Mouse (Mus musculus) liver, embryonic 14.5 days (tissue): Measurements from ENCODE around the gene Ngfr. TPM values are rescaled to one million over a fixed set of nuclear protein-coding genes. Genes with fewer than 3 reads are reported as not detected.

Experiments
- ATAC-seq: fragments of 200-750 bp; cut with Nextera tagmentation; 2 replicates; pipeline ENCODE4 v1.8.0; 2017; ENCODE audit warnings: moderate number of reproducible peaks, mild to moderate bottlenecking, moderate library complexity; ENCODE audit not compliant: insufficient read depth
- DNase-seq, 3 experiments: peaks; one replicate each; pipeline ENCODE4 v3.0.0-alpha.2; 2012 to 2013; ENCODE audit warnings: low read depth in 3 of 3, low spot score in 3 of 3
- H3K27ac ChIP-seq: fragments of 300-500 bp; sonication (generic); 2 replicates; pipeline ENCODE4 v1.5.1; 2014; ENCODE audit warnings: moderate library complexity, mild to moderate bottlenecking, control low read depth, inconsistent platforms
- H3K27me3 ChIP-seq: fragments of 300-500 bp; sonication (generic); 2 replicates; pipeline ENCODE4 v1.6.1; 2014; ENCODE audit warnings: mild to moderate bottlenecking, low read length, moderate library complexity; ENCODE audit not compliant: control insufficient read depth, insufficient read depth
- H3K36me3 ChIP-seq: fragments of 300-500 bp; sonication (generic); replicated peaks from 2 replicates; pipeline ENCODE4 v1.6.1; 2014; ENCODE audit warnings: low read depth; ENCODE audit not compliant: control insufficient read depth, insufficient read depth
- H3K4me1 ChIP-seq, 2 experiments: fragments of 200-500 bp in 1 of 2; fragments of 300-500 bp in 1 of 2; sonication (generic) in 1 of 2; replicated peaks; 2 replicates each; pipeline ENCODE4 v1.6.1; 2012 to 2014; ENCODE audit warnings: antibody characterized with exemption in 1 of 2, inconsistent platforms in 1 of 2, low read length in 1 of 2; ENCODE audit not compliant: control insufficient read depth in 2 of 2, insufficient read depth in 2 of 2
- H3K4me2 ChIP-seq: fragments of 300-500 bp; sonication (generic); 2 replicates; pipeline ENCODE4 v1.6.1; 2014; ENCODE audit warnings: low read depth, mild to moderate bottlenecking, control low read depth, moderate library complexity
- H3K4me3 ChIP-seq, 2 experiments: fragments of 200-500 bp in 1 of 2; fragments of 300-500 bp in 1 of 2; sonication (generic) in 1 of 2; 2 replicates each; pipeline ENCODE4 v1.5.1; 2012 to 2014; ENCODE audit warnings: low read depth in 2 of 2, low read length in 2 of 2, mild to moderate bottlenecking in 2 of 2, control low read depth in 1 of 2, inconsistent platforms in 1 of 2, moderate library complexity in 1 of 2; ENCODE audit not compliant: insufficient read depth in 1 of 2
- H3K9ac ChIP-seq: fragments of 300-500 bp; sonication (generic); replicated peaks from 2 replicates; pipeline ENCODE4 v1.6.1; 2014; ENCODE audit warnings: mild to moderate bottlenecking, control low read depth, moderate library complexity
- H3K9me3 ChIP-seq: fragments of 300-500 bp; sonication (generic); 2 replicates; pipeline ENCODE4 v1.6.1; 2016; ENCODE audit warnings: low read length, mixed read lengths; ENCODE audit not compliant: control insufficient read depth
- CTCF ChIP-seq: IDR thresholded peaks from 2 replicates; pipeline ENCODE4 v1.5.1; 2016; ENCODE audit warnings: antibody characterized with exemption, low read depth, control low read depth
- EP300 ChIP-seq: IDR thresholded peaks from 2 replicates; pipeline ENCODE4 v1.6.1; 2016; ENCODE audit warnings: antibody characterized with exemption, low read depth
- WGBS: fragments of 180-500 bp; shearing (Covaris S2); extraction: QIAGEN DNeasy Blood & Tissue Kit; methylation state at CpG from one replicate; pipeline ENCODE4 v1.1.7; 2014; ENCODE audit not compliant: insufficient replicate concordance; 5-methylcytosine and 5-hydroxymethylcytosine counted together
- polyA plus RNA-seq, 2 experiments: library from polyadenylated mRNA; depleted of rRNA in 1 of 2; stranded (reverse) in 1 of 2; unstranded in 1 of 2; fragments of >200 nt; fragmentation: Nextera tagmentation in 1 of 2; extraction: Ambion mirVana in 1 of 2; gene quantifications; 2 replicates each; pipeline versions ENCODE4 v1.2.1 to v1.2.3; 2012 to 2014

Gene Ngfr
- polyA plus RNA-seq, 2 experiments = 1.2 to 2.1 TPM

- Histone ChIP-seq H3K36me3 (no peaks in the 10 kb centered on the region), H3K4me1 (no peaks in the 10 kb centered on the region), H3K27me3 (no peaks in the 10 kb centered on the region; the same call in 1 of the 2 replicates), H3K27ac (no peak overlapping the region), H3K4me2 (no peak overlapping the region), H3K9me3 (no peaks in the 10 kb centered on the region), H3K4me3 (no peak overlapping the region), H3K9ac (no peak overlapping the region)
- no peak for DNase-seq
- ATAC-seq = no peak
- WGBS = 45% methylated on average over 25 of the region's 25 CpGs
- TF ChIP-seq EP300 (no peak), CTCF (0 out of 2 replicates have a peak, but pooled peaks have one; percentile 22)
Observed at GRCm38 (mm10) chr11:95570827-95571619, 16.5 kb downstream of the Ngfr start.

DNA sequence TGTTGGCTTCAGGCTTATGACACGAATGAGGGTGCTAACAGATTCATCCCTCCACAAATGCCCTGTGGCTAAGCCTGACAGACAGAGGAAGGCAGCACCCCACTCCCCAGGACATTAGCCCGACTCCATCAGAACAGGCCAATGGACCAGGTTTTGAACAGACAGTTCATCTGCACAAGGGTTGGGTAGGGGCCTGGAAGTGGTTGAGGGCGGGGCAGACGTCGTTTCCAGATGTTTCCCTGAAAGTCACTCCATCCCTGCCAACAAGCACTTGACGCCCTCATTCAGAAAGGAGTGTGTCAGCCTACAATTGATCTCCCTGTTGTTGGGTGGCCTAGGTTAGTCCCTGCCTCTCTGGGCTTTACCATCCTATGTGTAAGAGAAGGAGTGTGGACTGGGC, 17.6 kb downstream of the Ngfr start:
- no peak overlapping the region for H3K9ac ChIP-seq
- H3K4me3 ChIP-seq = no peak overlapping the region
- H3K4me1 ChIP-seq = no peaks in the 10 kb centered on the region
- TF ChIP-seq CTCF (no peak), EP300 (no peak)
- H3K4me2 ChIP-seq = no peak overlapping the region
- H3K9me3 ChIP-seq = no peaks in the 10 kb centered on the region
- H3K27ac ChIP-seq = no peak overlapping the region
- 49% methylated on average over 6 of the region's 6 CpGs for WGBS
- ATAC-seq (no peak), DNase-seq (no peak)
- H3K27me3 ChIP-seq = no peaks in the 10 kb centered on the region; the same call in 1 of the 2 replicates
- no peaks in the 10 kb centered on the region for H3K36me3 ChIP-seq

DNA sequence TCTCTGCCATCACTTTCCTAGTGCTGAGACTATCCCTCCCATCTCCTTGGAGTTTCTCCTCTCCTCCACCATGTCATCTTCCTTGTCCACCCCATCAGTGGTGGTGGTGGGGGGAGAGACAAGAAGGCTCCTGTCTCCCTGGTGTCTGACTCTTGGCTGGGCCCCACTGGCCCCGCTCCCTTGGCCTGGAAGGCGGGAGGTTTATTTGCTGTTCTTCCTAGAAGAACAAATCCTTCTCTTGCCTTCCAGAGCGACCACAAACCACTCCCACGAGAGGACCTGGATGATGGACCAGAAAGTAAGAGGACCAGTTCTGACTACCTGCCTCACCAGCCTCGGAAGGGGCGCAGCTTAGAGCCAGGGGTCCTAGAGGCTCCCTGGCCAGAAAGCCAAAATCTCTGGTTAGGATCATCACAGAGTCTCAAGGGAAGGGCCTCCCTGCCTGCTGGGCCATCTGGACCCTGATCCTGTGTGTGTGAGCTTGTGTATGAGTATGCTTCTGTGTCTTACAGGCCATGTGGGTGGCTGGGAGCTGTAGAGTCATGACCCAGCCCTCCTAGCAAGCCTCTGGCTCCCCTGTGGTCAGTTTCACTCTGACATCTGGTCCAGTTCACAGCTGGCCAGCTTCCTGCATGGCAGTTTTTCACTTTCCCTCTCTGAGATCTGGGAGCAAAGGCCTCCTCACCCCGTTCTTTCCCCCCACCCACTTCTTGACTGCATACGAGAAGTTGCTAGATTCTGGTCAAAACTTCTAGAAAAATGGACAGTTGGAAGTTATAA, 19.4 kb downstream of the Ngfr start:
- TF ChIP-seq EP300 = no peak
- TF ChIP-seq CTCF = no peak
- Histone ChIP-seq H3K4me1 (no peaks in the 10 kb centered on the region), H3K27ac (no peak overlapping the region), H3K4me3 (no peak overlapping the region), H3K9ac (no peak overlapping the region), H3K36me3 (no peaks in the 10 kb centered on the region), H3K4me2 (no peak overlapping the region), H3K27me3 (no peaks in the 10 kb centered on the region; the same call in 1 of the 2 replicates), H3K9me3 (no peaks in the 10 kb centered on the region)
- ATAC-seq (no peak), DNase-seq (no peak)
- 52% methylated on average over 8 of the region's 8 CpGs for WGBS

- H3K4me3 ChIP-seq = no peak overlapping the region
- WGBS = 63% methylated on average over 6 of the region's 6 CpGs
- H3K4me1 ChIP-seq = no peaks in the 10 kb centered on the region
- no peaks in the 10 kb centered on the region for H3K9me3 ChIP-seq
- ATAC-seq = no peak
- no peak for DNase-seq
- TF ChIP-seq CTCF = no peak
- TF ChIP-seq EP300 = no peak
- H3K4me2 ChIP-seq = no peak overlapping the region
- H3K36me3 ChIP-seq = no peaks in the 10 kb centered on the region
- H3K27ac ChIP-seq = no peak overlapping the region
- H3K27me3 ChIP-seq = no peaks in the 10 kb centered on the region; the same call in 1 of the 2 replicates
- no peak overlapping the region for H3K9ac ChIP-seq
Observed at GRCm38 (mm10) chr11:95567366-95567765, 20.2 kb downstream of the Ngfr start.

DNA sequence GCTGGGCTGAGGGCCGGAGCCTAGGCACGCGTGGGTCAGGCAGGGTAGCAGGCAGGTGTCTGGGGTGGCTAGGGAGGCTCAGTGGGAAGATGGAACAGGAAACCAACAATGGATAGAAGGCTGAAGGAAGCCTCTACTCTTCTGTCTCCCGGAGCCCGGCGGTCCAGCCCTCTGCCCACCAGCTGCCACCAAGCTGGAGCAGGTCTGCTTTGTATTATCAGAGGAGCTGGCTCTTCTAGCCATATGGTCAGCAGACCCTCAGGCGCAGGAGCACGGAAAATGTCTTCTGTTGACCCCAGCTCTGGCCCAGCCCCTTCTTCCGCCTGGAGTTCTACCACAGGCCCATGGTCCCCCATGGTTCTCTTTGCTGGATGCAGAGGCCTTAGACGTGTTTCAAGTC, 22.2 kb downstream of the Ngfr start:
- Histone ChIP-seq H3K9ac (no peak overlapping the region), H3K4me2 (no peak overlapping the region), H3K27ac (no peak overlapping the region), H3K27me3 (no peaks in the 10 kb centered on the region), H3K36me3 (no peaks in the 10 kb centered on the region), H3K4me1 (no peaks in the 10 kb centered on the region), H3K9me3 (no peaks in the 10 kb centered on the region), H3K4me3 (no peak overlapping the region)
- ATAC-seq = no peak
- no peak for DNase-seq
- 77% methylated on average over 10 of the region's 10 CpGs for WGBS
- TF ChIP-seq EP300 (no peak), CTCF (no peak)
